Mouse (Mus musculus): ENCODE measurements around the gene Aplp2.

Gene Aplp2

DNA sequence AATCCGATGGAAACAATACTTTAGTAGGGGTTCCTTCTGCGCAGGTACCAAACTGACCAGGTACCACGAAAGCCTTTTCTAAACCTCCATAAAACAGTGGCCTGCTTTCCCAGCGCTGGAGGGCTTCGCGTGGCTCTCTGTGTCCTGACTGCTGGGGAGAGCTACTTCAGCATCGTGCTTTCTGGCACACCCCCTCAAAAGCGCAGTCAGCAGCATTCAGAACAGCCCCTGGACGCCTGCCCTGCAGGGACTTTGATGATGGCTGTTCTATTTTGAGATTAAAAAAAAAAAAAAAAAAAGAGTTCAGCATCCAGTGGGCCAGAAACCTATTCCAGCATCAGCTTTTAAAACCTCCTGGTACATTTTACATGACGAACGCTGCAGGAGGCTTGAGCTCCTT, 14.2 kb upstream of the Aplp2 start:
- no peak for DNase-seq (ENCODE audit: low spot score)

- DNase-seq (ENCODE audit: low spot score) = peak; percentile 65
These were observed 11.9 kb upstream of the Aplp2 start for GRCm38 (mm10) chr9:31223475-31223874.

GRCm38 (mm10) chr9:31221170-31221569, 9.6 kb upstream of the Aplp2 start:
- no peak for DNase-seq (ENCODE audit: low spot score)

GRCm38 (mm10) chr9:31217631-31218380, 6.2 kb upstream of the Aplp2 start:
- DNase-seq (ENCODE audit: low spot score) = no peak

DNA sequence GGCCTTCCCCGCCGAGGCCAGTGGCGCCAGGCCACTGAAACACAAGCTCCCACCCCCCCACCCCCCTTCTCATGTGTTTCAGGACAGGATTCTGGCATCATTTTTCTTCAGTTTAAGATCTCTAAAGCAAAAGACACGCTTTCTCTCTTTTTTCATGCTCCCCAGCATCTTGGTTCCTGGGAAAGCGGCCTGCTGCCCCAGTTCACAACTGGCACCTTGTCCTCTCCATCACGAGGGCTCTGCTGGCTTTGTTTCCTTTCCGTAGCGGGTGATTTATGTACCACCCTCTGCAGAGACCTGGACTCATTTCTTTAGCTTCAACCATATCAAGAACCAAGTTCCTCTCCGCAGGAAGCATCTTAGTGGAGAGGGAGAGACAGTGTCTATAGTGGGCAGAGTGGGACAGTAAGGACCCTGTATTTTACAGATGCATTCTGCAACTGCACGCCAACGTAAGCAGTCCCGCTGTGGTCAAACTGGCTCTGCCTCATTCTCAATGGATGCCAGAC, 939 bp upstream of the Aplp2 start:
- DNase-seq (ENCODE audit: low spot score) = no peak

DNA sequence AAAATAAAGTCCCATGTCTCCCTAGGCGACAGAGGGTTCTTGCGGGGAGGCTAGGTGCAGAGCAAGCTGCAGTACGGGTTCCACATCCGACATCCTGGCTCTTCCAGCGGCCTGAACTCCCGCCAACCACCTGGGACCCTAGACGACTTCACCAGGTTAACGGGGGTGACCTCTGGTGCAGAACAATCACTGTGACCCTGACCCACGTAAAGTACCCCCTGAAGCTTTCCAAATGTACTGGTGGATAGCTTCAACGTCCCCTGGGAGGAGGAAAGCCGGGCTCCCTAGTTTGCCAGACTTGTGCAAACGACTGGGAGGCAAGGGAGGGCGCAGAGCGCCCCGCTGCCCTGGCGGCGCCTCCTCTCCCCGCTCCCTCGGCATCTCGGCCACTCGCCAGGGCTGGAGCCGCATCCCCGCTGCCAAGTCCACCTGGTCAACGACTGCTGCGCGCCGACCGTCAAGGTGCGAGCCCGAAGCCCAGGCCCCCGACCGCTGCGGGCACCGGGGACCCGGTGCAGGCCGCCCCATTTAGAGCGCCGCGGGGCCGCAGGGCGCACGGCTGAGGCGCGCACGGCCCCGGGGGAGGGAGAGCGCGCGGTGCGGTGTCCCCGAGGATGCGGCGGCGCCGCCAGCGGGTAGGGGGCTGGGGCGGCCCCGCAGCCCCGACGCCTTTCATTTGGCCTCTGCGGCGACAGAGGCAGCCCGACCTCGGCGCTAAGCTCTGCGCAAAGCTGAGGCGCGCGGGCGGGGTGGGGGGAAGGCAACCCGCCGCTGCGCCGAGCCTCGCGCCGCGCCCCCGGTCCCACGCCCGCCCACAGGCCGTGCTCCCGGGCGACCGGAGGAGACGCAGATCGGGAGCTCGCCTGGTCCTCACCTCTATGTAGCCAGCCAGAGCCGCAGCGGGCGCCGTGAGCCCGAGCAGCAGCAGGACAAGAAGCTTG, 596 bp downstream of the Aplp2 start:
- no peak for DNase-seq (ENCODE audit: low spot score)

GRCm38 (mm10) chr9:31210163-31210562, 1.5 kb downstream of the Aplp2 start:
- DNase-seq (ENCODE audit: low spot score) = no peak

GRCm38 (mm10) chr9:31209502-31209901, 2.1 kb downstream of the Aplp2 start:
- no peak for DNase-seq (ENCODE audit: low spot score)

- peak; percentile 45 for DNase-seq (ENCODE audit: low spot score)
These were observed 3.9 kb downstream of the Aplp2 start for GRCm38 (mm10) chr9:31207732-31208131.

GRCm38 (mm10) chr9:31204722-31205121, 6.9 kb downstream of the Aplp2 start:
- DNase-seq (ENCODE audit: low spot score) = no peak

GRCm38 (mm10) chr9:31203571-31204210, 7.9 kb downstream of the Aplp2 start:
- DNase-seq (ENCODE audit: low spot score) = no peak

GRCm38 (mm10) chr9:31203068-31203467, 8.5 kb downstream of the Aplp2 start:
- no peak for DNase-seq (ENCODE audit: low spot score)

- no peak for DNase-seq (ENCODE audit: low spot score)
These were observed 13.0 kb downstream of the Aplp2 start for GRCm38 (mm10) chr9:31198614-31199013.

DNA sequence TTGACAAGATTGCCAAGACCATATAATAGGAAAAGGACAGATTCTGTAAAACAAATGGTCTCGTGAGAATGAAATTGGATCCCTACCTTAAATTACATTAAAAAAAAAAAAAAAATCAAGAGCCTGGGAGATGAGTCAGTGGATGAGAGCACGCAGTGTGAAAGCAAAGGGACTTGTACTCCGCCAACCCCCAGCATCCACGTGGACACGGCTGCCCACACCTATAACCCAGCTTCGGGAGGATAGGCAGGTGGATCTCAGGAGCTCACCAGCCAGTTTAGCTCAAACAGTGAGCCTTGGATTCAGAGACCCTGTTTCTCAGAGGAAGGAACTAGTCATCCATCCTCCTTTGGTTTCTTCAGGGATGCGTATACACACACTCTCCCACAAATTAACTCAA, 13.8 kb downstream of the Aplp2 start:
- no peak for DNase-seq (ENCODE audit: low spot score)

- no peak for DNase-seq (ENCODE audit: low spot score)
These were observed 14.9 kb downstream of the Aplp2 start for GRCm38 (mm10) chr9:31196742-31197141.

GRCm38 (mm10) chr9:31195573-31195972, 16.0 kb downstream of the Aplp2 start:
- no peak for DNase-seq (ENCODE audit: low spot score)

DNA sequence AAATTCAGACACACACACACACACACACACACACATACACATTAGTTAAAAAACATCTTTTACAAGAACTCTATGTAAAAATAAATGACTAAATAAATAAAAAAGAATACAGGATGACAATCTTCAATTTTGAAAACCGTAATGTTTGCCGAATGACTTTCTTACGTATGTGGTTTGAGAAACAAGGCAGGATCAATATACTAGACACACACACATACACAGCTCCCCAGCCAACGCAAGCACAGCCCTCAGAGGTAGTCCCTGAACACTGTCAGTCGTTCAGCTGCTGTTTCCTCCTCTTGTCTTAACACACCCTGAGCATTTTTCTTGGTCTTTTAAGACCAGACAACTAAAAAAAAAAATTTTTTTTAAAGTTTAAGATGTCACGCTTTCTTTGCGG, 19.2 kb downstream of the Aplp2 start:
- DNase-seq (ENCODE audit: low spot score) = no peak

DNA sequence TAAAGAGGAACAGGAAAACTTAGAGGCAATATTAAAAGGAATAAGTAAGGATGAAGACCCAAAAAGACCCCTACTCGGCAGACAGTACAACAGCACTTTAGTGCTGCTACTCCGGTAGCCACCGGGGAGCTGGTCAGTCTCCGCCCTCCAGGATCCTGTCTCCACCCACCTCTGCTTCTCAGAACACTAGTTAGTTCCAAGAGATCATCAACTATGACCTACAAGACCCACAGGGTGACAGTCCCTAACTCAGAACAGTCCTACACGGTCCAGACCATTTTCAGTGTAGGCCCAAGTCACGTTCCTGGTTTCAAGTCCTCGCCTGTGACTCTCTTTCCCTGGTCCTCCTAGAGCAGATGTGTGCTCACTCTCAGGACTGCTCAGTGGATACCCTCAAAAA, 20.1 kb downstream of the Aplp2 start:
- DNase-seq (ENCODE audit: low spot score) = no peak

DNA sequence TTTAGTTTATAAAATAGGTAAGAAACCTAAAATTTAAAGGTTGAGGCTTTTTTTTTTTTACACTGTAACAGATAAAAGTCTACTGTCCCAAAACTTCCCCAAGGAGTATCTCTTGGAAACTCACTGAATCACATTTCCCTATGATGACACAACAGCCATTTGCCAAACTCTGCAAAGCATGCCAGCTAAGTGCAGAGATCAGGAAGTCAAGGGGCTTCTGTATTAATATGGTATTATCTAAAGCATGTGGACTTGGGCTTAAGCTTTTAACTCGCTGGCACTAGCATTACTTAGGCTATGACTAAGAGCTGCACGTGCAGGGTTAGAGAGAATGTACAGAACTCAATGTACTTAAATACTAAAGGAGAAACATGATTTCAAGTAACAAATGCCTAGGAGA, 22.4 kb downstream of the Aplp2 start:
- no peak for DNase-seq (ENCODE audit: low spot score)

GRCm38 (mm10) chr9:31184439-31184838, 27.2 kb downstream of the Aplp2 start:
- DNase-seq (ENCODE audit: low spot score) = no peak

GRCm38 (mm10) chr9:31183061-31183460, 28.6 kb downstream of the Aplp2 start:
- no peak for DNase-seq (ENCODE audit: low spot score)

DNA sequence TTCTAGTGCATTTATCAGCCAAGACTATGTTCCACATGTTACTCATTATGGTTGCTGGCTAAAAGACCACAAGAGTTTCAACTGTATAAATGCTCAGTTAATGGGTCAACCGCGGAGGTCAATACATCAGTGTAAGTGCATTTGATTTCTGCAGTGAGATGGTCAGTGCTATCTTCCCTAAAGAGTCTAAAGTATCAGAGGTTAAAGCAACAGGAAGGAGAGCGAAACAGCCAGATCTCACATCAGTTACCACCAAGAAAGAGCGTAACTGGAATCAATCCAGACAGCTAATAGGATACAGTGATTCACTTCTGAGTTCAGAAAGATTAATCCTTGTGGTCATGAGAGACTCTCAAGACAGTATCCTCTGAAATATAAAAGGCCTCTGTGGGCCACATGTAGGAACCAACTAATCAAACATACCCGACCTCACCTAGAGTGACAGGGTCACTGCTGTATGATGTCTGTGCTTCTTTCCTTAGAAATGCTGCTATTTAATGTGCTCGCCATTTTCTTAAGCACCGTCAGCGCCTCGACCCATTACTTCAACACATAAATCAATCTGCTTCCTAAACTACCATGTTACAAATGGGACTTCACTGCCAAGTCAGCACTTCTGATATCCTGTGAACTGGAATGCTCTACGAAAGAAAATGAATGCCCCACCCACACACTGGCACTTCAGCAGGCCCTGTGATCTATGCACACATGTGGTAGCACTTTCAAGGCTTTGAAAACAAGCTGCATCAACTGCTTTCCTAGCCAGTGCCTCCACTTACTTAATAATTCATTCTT, 30.1 kb downstream of the Aplp2 start:
- DNase-seq (ENCODE audit: low spot score) = no peak

All from lung, postnatal 25 days (tissue).